Mouse (Mus musculus) ovary, postnatal 10 days (tissue): ENCODE measurements around the gene Nhlrc2.

ENCODE experiments used
- DNase-seq: peaks from one replicate; pipeline ENCODE4 v3.0.0; 2022; ENCODE audit warnings: low spot score

Gene Nhlrc2

DNA sequence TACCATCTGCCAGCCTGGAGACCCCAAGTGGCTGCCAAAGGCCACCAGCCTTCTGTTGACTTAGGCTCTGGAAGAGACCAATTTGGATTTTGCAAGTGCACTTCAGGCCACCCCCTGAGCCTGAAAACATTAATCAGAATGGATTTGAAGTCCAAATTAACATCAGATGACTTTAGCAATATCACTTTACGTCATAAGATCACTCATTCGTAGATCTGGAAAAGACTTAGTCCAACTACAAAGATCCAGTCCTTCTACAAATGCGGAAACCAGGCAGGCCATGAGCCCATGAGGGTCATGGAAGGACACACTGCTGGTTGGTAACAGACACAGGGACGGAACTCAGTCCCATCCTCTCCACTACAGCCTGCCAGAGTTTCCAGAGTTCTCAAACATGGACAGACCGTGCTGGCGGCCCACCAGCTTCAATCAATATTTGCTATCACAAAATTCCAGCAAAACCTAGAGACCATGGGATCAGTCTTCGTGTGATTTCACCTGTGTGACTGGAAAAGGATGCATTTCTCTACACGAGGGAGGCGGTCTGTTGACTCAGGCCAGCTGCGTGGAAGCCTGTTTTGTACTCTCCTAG is 79.9 kb downstream of the Nhlrc2 start:
- no peak for DNase-seq

- no peak for DNase-seq
Measured at GRCm38 (mm10) chr19:56629647-56630046, 81.6 kb downstream of the Nhlrc2 start.

DNA sequence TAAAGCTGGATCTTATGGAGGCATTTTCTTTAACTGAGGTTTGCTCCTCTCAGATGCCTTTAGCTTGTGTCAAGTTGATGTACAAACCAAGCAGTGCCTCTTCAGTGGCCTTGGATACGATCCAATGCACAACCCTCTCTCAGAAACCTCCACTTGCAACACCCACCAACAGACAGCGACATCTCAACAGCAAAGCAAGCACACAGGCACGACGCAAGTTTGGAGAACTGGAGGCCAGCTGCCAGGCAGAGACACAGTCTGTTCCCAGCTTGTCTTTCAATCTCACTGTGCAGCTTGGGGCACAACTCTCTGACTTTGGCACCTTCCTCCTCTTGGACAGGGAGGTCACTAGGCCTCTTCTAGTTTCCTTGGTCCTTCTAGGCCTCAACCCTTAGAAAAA is 83.0 kb downstream of the Nhlrc2 start:
- DNase-seq, result no peak

DNA sequence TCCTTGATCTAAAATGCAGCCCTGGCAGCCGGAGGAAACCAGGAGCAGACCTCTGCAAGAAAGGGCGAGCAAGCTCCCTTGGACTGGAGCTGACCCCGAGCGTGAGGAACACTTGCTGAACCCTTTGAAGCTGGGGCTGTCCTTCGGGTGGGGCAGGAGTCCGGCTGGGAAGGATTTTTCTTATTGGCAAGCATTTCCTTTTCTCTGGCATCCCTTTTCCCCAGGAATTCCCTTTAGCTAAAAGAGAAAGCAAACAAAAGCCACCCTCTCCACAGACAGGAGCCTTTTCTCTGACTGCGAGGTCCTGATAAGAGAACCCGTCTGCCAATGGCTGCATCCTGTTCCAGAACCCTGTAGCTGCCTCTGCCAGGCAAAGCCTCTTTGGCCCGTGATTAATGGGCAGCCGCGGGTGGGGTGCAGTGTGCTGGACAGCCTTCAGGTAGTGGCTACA is 83.4 kb downstream of the Nhlrc2 start:
- DNase-seq, result no peak

DNA sequence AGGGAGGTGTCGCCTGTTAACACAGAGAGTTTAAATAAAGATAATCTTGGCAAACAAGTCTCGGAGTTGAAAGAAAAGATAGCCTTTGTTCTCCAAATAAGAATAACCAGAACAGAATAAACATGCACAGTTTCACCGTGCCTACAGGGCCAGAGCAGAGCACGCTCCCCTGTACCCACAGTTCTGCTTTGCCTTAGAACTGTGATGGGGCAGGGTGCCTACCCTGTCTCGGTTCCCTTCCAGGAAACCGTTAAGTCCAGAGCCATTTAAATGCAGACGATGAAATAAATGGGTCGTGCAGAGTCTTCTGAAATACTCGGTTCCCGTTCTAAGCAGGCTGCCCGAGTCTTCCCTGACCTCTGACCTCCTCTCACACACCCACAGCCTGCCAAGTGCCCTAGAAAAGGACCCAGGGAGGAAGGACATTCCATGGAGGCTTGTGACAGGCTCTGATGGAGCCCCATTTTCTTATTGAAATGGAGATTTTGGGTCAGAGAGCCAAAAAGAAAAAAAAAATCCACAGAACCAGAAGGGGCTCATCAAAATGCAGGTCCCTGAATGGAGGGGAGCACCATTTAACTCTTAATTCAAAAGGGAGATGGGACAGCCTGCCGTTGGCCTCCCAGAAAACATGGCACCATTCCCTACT is 89.1 kb downstream of the Nhlrc2 start:
- DNase-seq, result no peak

- no peak for DNase-seq
Measured at GRCm38 (mm10) chr19:56637684-56638049, 89.6 kb downstream of the Nhlrc2 start.

DNA sequence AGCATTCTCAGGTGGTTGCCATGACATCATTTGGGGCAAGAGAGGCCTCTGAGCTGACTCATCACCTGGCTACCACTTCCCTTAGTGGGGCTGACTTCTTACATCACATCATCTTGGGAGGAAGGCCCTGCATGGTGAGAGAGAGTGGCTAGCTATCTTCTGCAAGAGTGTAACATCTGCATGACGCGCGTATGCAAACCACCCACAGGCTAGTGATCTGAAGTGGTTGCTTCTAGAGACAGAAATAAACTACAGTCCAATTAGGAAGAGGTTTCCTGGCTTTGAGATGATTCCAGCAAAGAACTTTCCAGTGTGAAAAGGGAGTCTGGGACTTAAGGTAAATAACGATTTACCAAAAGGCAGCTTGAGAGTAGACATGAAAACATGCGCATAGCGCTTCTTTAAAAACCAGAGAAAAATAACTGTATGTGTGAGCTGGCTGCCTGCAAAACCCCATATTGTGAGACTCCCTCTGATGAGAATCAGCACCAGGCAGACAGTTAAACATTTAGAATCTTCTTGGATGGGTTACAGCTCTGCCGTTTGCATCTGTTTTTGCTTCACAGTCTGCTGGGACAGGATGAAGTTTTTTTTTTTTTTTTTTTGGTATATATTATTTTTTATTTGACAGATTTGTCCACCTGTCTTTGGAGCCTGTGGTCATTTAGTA is 99.5 kb downstream of the Nhlrc2 start:
- DNase-seq, result no peak

DNA sequence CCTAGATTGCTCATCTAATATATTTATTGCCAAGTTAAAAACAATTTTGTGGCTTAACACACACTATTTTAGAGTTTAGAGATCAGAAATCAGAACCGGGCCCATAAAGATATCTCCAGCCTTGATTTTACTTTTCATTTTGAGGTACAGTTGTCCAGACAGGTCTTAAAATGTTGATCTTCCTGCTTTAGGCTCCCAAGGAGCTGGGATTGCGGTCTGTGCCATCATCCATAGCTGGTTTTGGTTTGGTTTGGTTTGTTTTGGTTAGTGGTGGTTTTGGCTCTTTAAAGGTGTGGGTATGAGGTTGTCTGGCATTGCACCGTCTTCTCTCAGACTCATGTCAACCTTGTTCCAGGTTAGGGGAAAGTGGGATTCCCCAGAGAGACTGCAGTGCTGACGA is 103.2 kb downstream of the Nhlrc2 start:
- no peak for DNase-seq

GRCm38 (mm10) chr19:56652034-56652962 is 104.2 kb downstream of the Nhlrc2 start:
- no peak for DNase-seq
